Mouse (Mus musculus): ENCODE data around the gene Arhgap40. TPM values are rescaled to one million over a fixed set of nuclear protein-coding genes. Genes with fewer than 3 reads are reported as not detected.

Gene Arhgap40
- not detected for polyA plus RNA-seq (2012; fragmentation: generic; extraction: Trizol)

GRCm38 (mm10) chr2:158512528-158512927 lies at the start of gene Arhgap40:
Arhgap40 (plus strand) TSS chr2:158512796.
- no peak within 1 kb of the TSS for H3K4me2 ChIP-seq (ENCODE audit: low read depth)
- TF ChIP-seq CEBPB (IDR thresholded peaks at IDR 0.05; ENCODE audit: insufficient read depth, poor library complexity, severe bottlenecking) (no peak), MYOD1 (IDR thresholded peaks at IDR 0.05; ENCODE audit: control insufficient read depth in 1 of 3, insufficient read length in 2 of 3, low read depth in 2 of 3) (no peak), USF1 (IDR thresholded peaks at IDR 0.05; ENCODE audit: low read depth) (no peak), POLR2AphosphoS2 (IDR thresholded peaks at IDR 0.05; ENCODE audit: insufficient read length, low read depth) (no peak), SRF (IDR thresholded peaks at IDR 0.05; ENCODE audit: control insufficient read depth, insufficient read length, low read depth) (no peak), POLR2A (IDR thresholded peaks at IDR 0.05; ENCODE audit: insufficient read length, low read depth) (no peak), MAX (IDR thresholded peaks at IDR 0.05; ENCODE audit: low read depth) (no peak), TCF12 (IDR thresholded peaks at IDR 0.05; ENCODE audit: insufficient read depth, poor library complexity, severe bottlenecking) (no peak), TCF3 (IDR thresholded peaks at IDR 0.05; ENCODE audit: insufficient read length, low read depth) (no peak), E2F4 (IDR thresholded peaks at IDR 0.05; ENCODE audit: insufficient read depth) (no peak), REST (IDR thresholded peaks at IDR 0.05; ENCODE audit: insufficient read depth, insufficient read length) (no peak)

GRCm38 (mm10) chr2:158474159-158474558 lies 38.4 kb upstream of the Arhgap40 start:
- Histone ChIP-seq H3ac (ENCODE audit: control insufficient read depth, insufficient read length) (no peak overlapping the region), H3K4me3 (no peak overlapping the region), H3K79me2 (ENCODE audit: control insufficient read depth, insufficient read depth) (no peaks in the 10 kb centered on the region), H3K4me2 (ENCODE audit: low read depth) (no peak overlapping the region), H3K27me3 (ENCODE audit: control insufficient read depth, insufficient read depth, insufficient read length) (no peaks in the 10 kb centered on the region), H3K36me3 (ENCODE audit: control insufficient read depth, insufficient read depth) (peaks cover 27% of the 10 kb centered on the region)
- TF ChIP-seq MAX (IDR thresholded peaks at IDR 0.05; ENCODE audit: low read depth) (no peak), TCF3 (IDR thresholded peaks at IDR 0.05; ENCODE audit: insufficient read length, low read depth) (no peak), CEBPB (IDR thresholded peaks at IDR 0.05; ENCODE audit: insufficient read depth, poor library complexity, severe bottlenecking) (no peak), USF1 (IDR thresholded peaks at IDR 0.05; ENCODE audit: low read depth) (no peak), POLR2AphosphoS2 (IDR thresholded peaks at IDR 0.05; ENCODE audit: insufficient read length, low read depth) (no peak), E2F4 (IDR thresholded peaks at IDR 0.05; ENCODE audit: insufficient read depth) (no peak), SRF (IDR thresholded peaks at IDR 0.05; ENCODE audit: control insufficient read depth, insufficient read length, low read depth) (no peak), TCF12 (IDR thresholded peaks at IDR 0.05; ENCODE audit: insufficient read depth, poor library complexity, severe bottlenecking) (no peak), MYOD1 (IDR thresholded peaks at IDR 0.05; ENCODE audit: control insufficient read depth in 1 of 3, insufficient read length in 2 of 3, low read depth in 2 of 3) (no peak), REST (IDR thresholded peaks at IDR 0.05; ENCODE audit: insufficient read depth, insufficient read length) (no peak), POLR2A (IDR thresholded peaks at IDR 0.05; ENCODE audit: insufficient read length, low read depth) (no peak), MYOG (IDR thresholded peaks at IDR 0.05; ENCODE audit: control insufficient read depth in 1 of 3, insufficient read depth in 1 of 3, insufficient read length in 2 of 3, low read depth in 2 of 3) (no peak)

More at GRCm38 (mm10) chr2:158512528-158512927, at the start of gene Arhgap40:
- no peaks in the 10 kb centered on the region for H3K36me3 ChIP-seq (ENCODE audit: control insufficient read depth, insufficient read depth)
- no peaks in the 10 kb centered on the region for H3K79me2 ChIP-seq (ENCODE audit: control insufficient read depth, insufficient read depth)
- no peak within 1 kb of the TSS for H3ac ChIP-seq (ENCODE audit: control insufficient read depth, insufficient read length)
- no peak within 1 kb of the TSS for H3K4me3 ChIP-seq
- H3K27me3 ChIP-seq (ENCODE audit: control insufficient read depth, insufficient read depth, insufficient read length) = no peaks in the 10 kb centered on the region

GRCm38 (mm10) chr2:158477640-158478039 lies 35.0 kb upstream of the Arhgap40 start:
- H3K79me2 ChIP-seq (ENCODE audit: control insufficient read depth, insufficient read depth) = no peaks in the 10 kb centered on the region
- H3K36me3 ChIP-seq (ENCODE audit: control insufficient read depth, insufficient read depth) = peaks cover 23% of the 10 kb centered on the region
- H3K4me3 ChIP-seq = no peak overlapping the region
- TF ChIP-seq POLR2AphosphoS2 (IDR thresholded peaks at IDR 0.05; ENCODE audit: insufficient read length, low read depth) (no peak), MYOG (IDR thresholded peaks at IDR 0.05; ENCODE audit: control insufficient read depth in 1 of 3, insufficient read depth in 1 of 3, insufficient read length in 2 of 3, low read depth in 2 of 3) (no peak), TCF12 (IDR thresholded peaks at IDR 0.05; ENCODE audit: insufficient read depth, poor library complexity, severe bottlenecking) (no peak), REST (IDR thresholded peaks at IDR 0.05; ENCODE audit: insufficient read depth, insufficient read length) (no peak), SRF (IDR thresholded peaks at IDR 0.05; ENCODE audit: control insufficient read depth, insufficient read length, low read depth) (no peak), E2F4 (IDR thresholded peaks at IDR 0.05; ENCODE audit: insufficient read depth) (no peak), MYOD1 (IDR thresholded peaks at IDR 0.05; ENCODE audit: control insufficient read depth in 1 of 3, insufficient read length in 2 of 3, low read depth in 2 of 3) (no peak), MAX (IDR thresholded peaks at IDR 0.05; ENCODE audit: low read depth) (no peak), TCF3 (IDR thresholded peaks at IDR 0.05; ENCODE audit: insufficient read length, low read depth) (no peak), USF1 (IDR thresholded peaks at IDR 0.05; ENCODE audit: low read depth) (no peak), POLR2A (IDR thresholded peaks at IDR 0.05; ENCODE audit: insufficient read length, low read depth) (no peak), CEBPB (IDR thresholded peaks at IDR 0.05; ENCODE audit: insufficient read depth, poor library complexity, severe bottlenecking) (no peak)
- H3K4me2 ChIP-seq (ENCODE audit: low read depth) = no peak overlapping the region
- no peak overlapping the region for H3ac ChIP-seq (ENCODE audit: control insufficient read depth, insufficient read length)
- H3K27me3 ChIP-seq (ENCODE audit: control insufficient read depth, insufficient read depth, insufficient read length) = no peaks in the 10 kb centered on the region

DNA sequence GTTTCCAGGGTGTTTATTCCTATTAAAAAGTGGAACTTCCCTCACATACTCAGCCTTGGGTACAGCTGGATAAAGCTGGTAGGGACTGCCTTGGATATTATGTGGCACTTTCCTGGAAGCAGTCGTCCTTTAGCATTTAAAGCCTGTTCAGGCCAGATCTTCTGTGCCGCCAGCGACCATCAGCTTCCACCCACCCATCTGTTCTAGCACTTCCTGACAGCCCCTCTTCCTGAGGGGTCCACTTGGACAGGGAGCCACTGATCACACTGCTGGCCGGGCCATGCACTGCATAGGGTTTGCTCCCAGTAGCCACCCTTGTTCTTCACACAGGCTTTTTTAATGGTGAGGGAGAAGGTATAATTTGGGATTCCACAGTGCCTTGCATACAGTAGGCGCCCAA lies 14.1 kb upstream of the Arhgap40 start:
- H3ac ChIP-seq (ENCODE audit: control insufficient read depth, insufficient read length) = no peak overlapping the region
- H3K4me2 ChIP-seq (ENCODE audit: low read depth) = no peak overlapping the region
- no peak overlapping the region for H3K4me3 ChIP-seq
- H3K79me2 ChIP-seq (ENCODE audit: control insufficient read depth, insufficient read depth) = no peaks in the 10 kb centered on the region
- H3K27me3 ChIP-seq (ENCODE audit: control insufficient read depth, insufficient read depth, insufficient read length) = no peaks in the 10 kb centered on the region
- H3K36me3 ChIP-seq (ENCODE audit: control insufficient read depth, insufficient read depth) = peaks cover 20% of the 10 kb centered on the region
- TF ChIP-seq POLR2A (IDR thresholded peaks at IDR 0.05; ENCODE audit: insufficient read length, low read depth) = no peak
- TF ChIP-seq SRF (IDR thresholded peaks at IDR 0.05; ENCODE audit: control insufficient read depth, insufficient read length, low read depth) = no peak
- TF ChIP-seq REST (IDR thresholded peaks at IDR 0.05; ENCODE audit: insufficient read depth, insufficient read length) = no peak
- no peak for TF ChIP-seq MAX (IDR thresholded peaks at IDR 0.05; ENCODE audit: low read depth)
- no peak for TF ChIP-seq TCF12 (IDR thresholded peaks at IDR 0.05; ENCODE audit: insufficient read depth, poor library complexity, severe bottlenecking)
- TF ChIP-seq POLR2AphosphoS2 (IDR thresholded peaks at IDR 0.05; ENCODE audit: insufficient read length, low read depth) = no peak

All from myocyte (in vitro differentiated cells).